Mouse (Mus musculus) kidney, adult 2 months (tissue): ENCODE measurements around the gene Exosc5. TPM values are rescaled to one million over a fixed set of nuclear protein-coding genes. Genes with fewer than 3 reads are reported as not detected.
A peak's percentile ranks its signal among the peaks of the same experiment; 100 is the strongest.

Experiments
- DNase-seq: peaks from one replicate; pipeline ENCODE4 v3.0.0; 2021
- H3K27ac ChIP-seq: fragments of 200-500 bp; 2 replicates; pipeline ENCODE4 v1.5.1; 2012; ENCODE audit warnings: low read depth, low read length, control low read depth, inconsistent platforms; ENCODE audit not compliant: insufficient read depth
- H3K27me3 ChIP-seq: fragments of 200-500 bp; replicated peaks from 2 replicates; pipeline ENCODE4 v1.6.1; 2012; ENCODE audit warnings: mild to moderate bottlenecking, moderate library complexity, low read length, inconsistent platforms; ENCODE audit not compliant: control insufficient read depth, insufficient read depth
- H3K36me3 ChIP-seq: fragments of 200-500 bp; 2 replicates; pipeline ENCODE4 v1.6.1; 2012; ENCODE audit warnings: mild to moderate bottlenecking, moderate library complexity, low read length, inconsistent platforms; ENCODE audit not compliant: control insufficient read depth, insufficient read depth
- H3K4me1 ChIP-seq: fragments of 200-500 bp; 2 replicates; pipeline ENCODE4 v1.6.1; 2011; ENCODE audit warnings: low read length; ENCODE audit not compliant: control insufficient read depth, insufficient read depth
- H3K4me3 ChIP-seq: fragments of 200-500 bp; 2 replicates; pipeline ENCODE4 v1.5.1; 2011; ENCODE audit warnings: mild to moderate bottlenecking, low read depth, low read length, control low read depth; ENCODE audit not compliant: insufficient read depth
- CTCF ChIP-seq: fragments of 200-500 bp; conservative IDR thresholded peaks from 2 replicates; pipeline ENCODE4 v1.5.1; 2011; ENCODE audit warnings: low read depth, mild to moderate bottlenecking, control low read depth, low read length, moderate library complexity, mixed read lengths; ENCODE audit not compliant: insufficient read depth, insufficient read length
- POLR2A ChIP-seq: fragments of 200-500 bp; IDR thresholded peaks from one replicate; pipeline ENCODE4 v1.6.1; 2011; ENCODE audit warnings: low read depth, low read length, control low read depth
- WGBS: fragments of 180-500 bp; shearing (Covaris S2); methylation state at CpG from one replicate; pipeline ENCODE4 v1.1.7; 2018; 5-methylcytosine and 5-hydroxymethylcytosine counted together
- polyA plus RNA-seq: library from polyadenylated mRNA; depleted of rRNA; stranded (reverse); fragments of >200 nt; gene quantifications from 2 replicates; pipeline ENCODE4 v1.2.3, GENCODE M21; 2012; rRNA removed

The Exosc5 gene
- polyA plus RNA-seq, 1 experiment, result 64.9 TPM

- no peaks in the 10 kb centered on the region; the same call in 1 of the 2 replicates for H3K36me3 ChIP-seq
- no peak for TF ChIP-seq POLR2A
- TF ChIP-seq CTCF, result no peak
- no peak overlapping the region for H3K27ac ChIP-seq
- WGBS, result 95% methylated on average over 22 of the region's 22 CpGs
- peaks cover 3% of the 10 kb centered on the region; the same call in 1 of the 2 replicates for H3K4me1 ChIP-seq
- no peak for DNase-seq
- H3K27me3 ChIP-seq, result no peaks in the 10 kb centered on the region
- no peak overlapping the region for H3K4me3 ChIP-seq
These were observed 56.8 kb downstream of the Exosc5 start for GRCm38 (mm10) chr7:25715731-25716271.

DNA sequence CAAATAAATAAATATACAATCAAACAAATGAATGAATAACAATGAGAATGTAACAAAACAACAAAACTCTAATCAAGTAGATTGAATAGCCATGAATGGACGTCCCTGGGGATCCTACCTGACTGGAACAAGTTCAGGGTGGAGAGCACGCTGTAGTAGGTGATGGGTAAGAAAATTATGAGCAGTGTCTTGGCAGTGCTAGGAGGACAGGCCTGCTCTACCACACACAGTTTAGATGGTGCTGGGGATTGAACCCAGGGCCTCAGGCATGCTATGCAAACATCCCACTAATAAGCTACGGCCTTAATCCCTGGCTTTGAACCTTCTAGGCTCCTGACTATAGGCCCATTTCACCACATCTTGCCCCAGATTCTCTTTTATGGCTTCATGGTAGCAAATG lies 58.5 kb downstream of the Exosc5 start:
- 86% methylated on average over 3 of the region's 3 CpGs for WGBS
- TF ChIP-seq POLR2A (no peak), CTCF (no peak)
- Histone ChIP-seq H3K27ac (no peak overlapping the region), H3K4me3 (no peak overlapping the region), H3K27me3 (no peaks in the 10 kb centered on the region), H3K4me1 (peaks cover 3% of the 10 kb centered on the region; the same call in 1 of the 2 replicates), H3K36me3 (peaks cover 2% of the 10 kb centered on the region)
- no peak for DNase-seq

DNA sequence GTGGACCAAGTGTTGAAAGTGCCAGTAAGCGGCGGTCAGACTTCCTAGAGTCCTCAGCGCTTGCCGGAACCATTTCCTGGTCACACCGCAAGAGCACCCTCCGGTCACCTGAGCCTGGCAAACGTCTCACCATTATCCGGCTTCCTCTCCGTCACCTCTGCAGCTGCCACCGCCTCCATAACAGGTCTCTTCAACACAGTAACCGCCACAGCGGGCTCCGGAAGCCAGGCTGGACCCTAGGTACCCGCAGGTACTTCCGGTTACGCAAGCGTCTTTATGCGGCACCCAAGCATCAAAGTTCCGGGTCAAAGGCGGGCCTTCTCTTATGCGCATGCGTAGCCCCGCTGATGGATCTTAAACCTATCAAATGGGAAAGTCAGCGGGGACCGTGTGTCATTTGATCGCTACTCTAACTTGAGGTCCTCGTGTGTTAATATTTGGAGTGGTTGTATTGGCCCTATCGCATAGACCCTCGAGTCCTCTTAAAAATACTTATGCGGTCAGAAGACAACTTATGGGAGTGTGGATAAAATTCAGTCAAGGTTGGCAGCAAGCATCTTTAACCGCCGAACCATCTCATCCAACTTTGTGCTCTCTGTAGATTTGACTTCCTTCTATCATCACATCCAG lies 59.9 kb downstream of the Exosc5 start, which contains the start of gene Ccdc97:
Gene Ccdc97 (minus strand): TSS at position 301 of the 630 bp plus-strand sequence.
- peak within 1 kb of the TSS; percentile 79 for H3K27ac ChIP-seq
- peaks cover 3% of the 10 kb centered on the region; the same call in 1 of the 2 replicates for H3K4me1 ChIP-seq
- WGBS, result 2% methylated on average over 32 of the region's 32 CpGs
- no peaks in the 10 kb centered on the region for H3K27me3 ChIP-seq
- TF ChIP-seq POLR2A (peak; percentile 27), CTCF (no peak)
- H3K4me3 ChIP-seq, result peak within 1 kb of the TSS; percentile 68
- DNase-seq, result peak; percentile 98
- H3K36me3 ChIP-seq, result peaks cover 2% of the 10 kb centered on the region; the same call in 1 of the 2 replicates

GRCm38 (mm10) chr7:25719761-25720610 lies 61.0 kb downstream of the Exosc5 start:
- Histone ChIP-seq H3K4me3 (no peak overlapping the region), H3K36me3 (peaks cover 2% of the 10 kb centered on the region), H3K27ac (no peak overlapping the region), H3K4me1 (peaks cover 3% of the 10 kb centered on the region; the same call in 1 of the 2 replicates), H3K27me3 (no peaks in the 10 kb centered on the region)
- WGBS, result 57% methylated on average over 10 of the region's 10 CpGs
- TF ChIP-seq POLR2A (no peak), CTCF (peak; percentile 96)
- peak; percentile 79 for DNase-seq

GRCm38 (mm10) chr7:25720760-25721159 lies 61.8 kb downstream of the Exosc5 start:
- no peak for TF ChIP-seq POLR2A
- TF ChIP-seq CTCF, result no peak
- Histone ChIP-seq H3K27me3 (no peaks in the 10 kb centered on the region), H3K27ac (no peak overlapping the region), H3K4me1 (peaks cover 3% of the 10 kb centered on the region; the same call in 1 of the 2 replicates), H3K4me3 (no peak overlapping the region), H3K36me3 (peaks cover 2% of the 10 kb centered on the region)
- no peak for DNase-seq
- 91% methylated on average over 5 of the region's 5 CpGs for WGBS

Other genes with a start within 250 kb of the Exosc5 start
- gene Cxcl17, start 246.3 kb upstream of the Exosc5 start, polyA plus RNA-seq, result 0.11 and 0.18 TPM in 2 replicates
- 32.1 TPM in 2 replicates for gene Ceacam1, start 181.6 kb upstream of the Exosc5 start, polyA plus RNA-seq
- 36.3 and 41.2 TPM in 2 replicates for gene Ceacam2, start 119.3 kb upstream of the Exosc5 start, polyA plus RNA-seq
- gene Erich4, start 43.3 kb upstream of the Exosc5 start, polyA plus RNA-seq, result 31.4 and 49.7 TPM in 2 replicates
- 114 and 134 TPM in 2 replicates for gene Dmac2, start 39.8 kb upstream of the Exosc5 start, polyA plus RNA-seq
- gene B3gnt8, start 32.5 kb upstream of the Exosc5 start, polyA plus RNA-seq, result 9.6 and 10.6 TPM in 2 replicates
- 675 and 763 TPM in 2 replicates for gene Bckdha, start 183 bp upstream of the Exosc5 start, polyA plus RNA-seq
- 0.27 and 0.48 TPM in 2 replicates for gene Tmem91, start 16.0 kb downstream of the Exosc5 start, polyA plus RNA-seq
- 63.1 and 70.4 TPM in 2 replicates for gene B9d2, start 21.6 kb downstream of the Exosc5 start, polyA plus RNA-seq
- 18.9 and 24.5 TPM in 2 replicates for gene Tgfb1, start 27.8 kb downstream of the Exosc5 start, polyA plus RNA-seq
- 52.5 and 53.5 TPM in 2 replicates for gene Ccdc97, start 59.9 kb downstream of the Exosc5 start, polyA plus RNA-seq
- gene Hnrnpul1, start 95.6 kb downstream of the Exosc5 start, polyA plus RNA-seq, result 33.3 and 41.7 TPM in 2 replicates
- gene Axl, start 129.5 kb downstream of the Exosc5 start, polyA plus RNA-seq, result 31.0 and 36.1 TPM in 2 replicates
- 22.1 and 26.2 TPM in 2 replicates for gene Cyp2s1, start 157.7 kb downstream of the Exosc5 start, polyA plus RNA-seq
- not detected in 2 replicates for gene Cyp2b10, start 238.5 kb downstream of the Exosc5 start, polyA plus RNA-seq